Mouse (Mus musculus) limb, embryonic 14.5 days (tissue): ENCODE results near the gene Cul9. TPM values are rescaled to one million over a fixed set of nuclear protein-coding genes. Genes with fewer than 3 reads are reported as not detected.
A peak's percentile ranks its signal among the peaks of the same experiment; 100 is the strongest.
"Not testable (repeated sequence)": the region's sequence is repeated elsewhere in the genome, so short reads cannot be mapped to it uniquely, and the experiment has no call there.

Experiments
- ATAC-seq: fragments of 200-750 bp; cut with Nextera tagmentation; 2 replicates; pipeline ENCODE4 v1.8.0; 2017; ENCODE audit warnings: low read depth, moderate number of reproducible peaks, moderate TSS enrichment; ENCODE audit not compliant: low FRiP score
- DNase-seq: peaks from one replicate; pipeline ENCODE4 v3.0.0-alpha.2; 2015; ENCODE audit warnings: low spot score
- H3K27ac ChIP-seq: fragments of 300-500 bp; sonication (generic); replicated peaks from 2 replicates; pipeline ENCODE4 v1.5.1; 2014; ENCODE audit warnings: low read depth, mild to moderate bottlenecking, low read length, moderate library complexity, mixed read lengths
- H3K27me3 ChIP-seq: fragments of 300-500 bp; sonication (generic); 2 replicates; pipeline ENCODE4 v1.6.1; 2014; ENCODE audit warnings: low read length, mixed read lengths; ENCODE audit not compliant: control insufficient read depth, insufficient read depth
- H3K36me3 ChIP-seq: fragments of 300-500 bp; sonication (generic); 2 replicates; pipeline ENCODE4 v1.6.1; 2014; ENCODE audit warnings: mild to moderate bottlenecking, low read length, moderate library complexity, mixed read lengths; ENCODE audit not compliant: control insufficient read depth, insufficient read depth
- H3K4me1 ChIP-seq: fragments of 300-500 bp; sonication (generic); 2 replicates; pipeline ENCODE4 v1.6.1; 2014; ENCODE audit warnings: antibody characterized with exemption, low read length, mixed read lengths; ENCODE audit not compliant: control insufficient read depth, insufficient read depth
- H3K4me2 ChIP-seq: fragments of 300-500 bp; sonication (generic); replicated peaks from 2 replicates; pipeline ENCODE4 v1.6.1; 2014; ENCODE audit warnings: low read depth, mild to moderate bottlenecking, low read length, moderate library complexity; ENCODE audit not compliant: severe bottlenecking
- H3K4me3 ChIP-seq: fragments of 300-500 bp; sonication (generic); replicated peaks from 2 replicates; pipeline ENCODE4 v1.5.1; 2014; ENCODE audit warnings: low read length
- H3K9ac ChIP-seq: fragments of 300-500 bp; sonication (generic); 2 replicates; pipeline ENCODE4 v1.6.1; 2014; ENCODE audit warnings: mild to moderate bottlenecking, low read depth, low read length, moderate library complexity; ENCODE audit not compliant: severe bottlenecking
- H3K9me3 ChIP-seq: fragments of 300-500 bp; sonication (generic); 2 replicates; pipeline ENCODE4 v1.6.1; 2016; ENCODE audit warnings: low read length; ENCODE audit not compliant: control insufficient read depth
- POLR2A ChIP-seq: fragments of 200-500 bp; IDR thresholded peaks from 2 replicates; pipeline ENCODE4 v1.8.0; 2012; ENCODE audit warnings: inconsistent platforms, mild to moderate bottlenecking, moderate library complexity, borderline replicate concordance; ENCODE audit not compliant: insufficient read depth, insufficient read length; ENCODE audit errors: extremely low read depth
- WGBS: fragments of 180-500 bp; shearing (Covaris S2); extraction: QIAGEN DNeasy Blood & Tissue Kit; methylation state at CpG from one replicate; pipeline ENCODE4 v1.1.7; 2014; 5-methylcytosine and 5-hydroxymethylcytosine counted together
- polyA plus RNA-seq, 2 experiments: library from polyadenylated mRNA; depleted of rRNA in 1 of 2; stranded (reverse) in 1 of 2; unstranded in 1 of 2; fragments of >200 nt; fragmentation: Nextera tagmentation in 1 of 2; extraction: Ambion mirVana in 1 of 2; gene quantifications; 2 replicates each; pipeline versions ENCODE4 v1.2.1 to v1.2.3; 2012 to 2014

Cul9 gene
- polyA plus RNA-seq, 2 experiments: 6.9 to 21.1 TPM

GRCm38 (mm10) chr17:46503847-46504638, 42.1 kb downstream of the Cul9 start:
- Histone ChIP-seq H3K9ac (peak overlapping the region; percentile 7; the same call in 1 of the 2 replicates), H3K4me2 (no peak overlapping the region), H3K36me3 (peaks cover under 1% of the 10 kb centered on the region; the same call in 1 of the 2 replicates), H3K27me3 (no peaks in the 10 kb centered on the region), H3K9me3 (no peaks in the 10 kb centered on the region), H3K27ac (no peak overlapping the region), H3K4me1 (no peaks in the 10 kb centered on the region), H3K4me3 (no peak overlapping the region)
- WGBS: 73% methylated on average over 14 of the region's 14 CpGs
- DNase-seq: no peak
- ATAC-seq: no peak
- no peak for TF ChIP-seq POLR2A

DNA sequence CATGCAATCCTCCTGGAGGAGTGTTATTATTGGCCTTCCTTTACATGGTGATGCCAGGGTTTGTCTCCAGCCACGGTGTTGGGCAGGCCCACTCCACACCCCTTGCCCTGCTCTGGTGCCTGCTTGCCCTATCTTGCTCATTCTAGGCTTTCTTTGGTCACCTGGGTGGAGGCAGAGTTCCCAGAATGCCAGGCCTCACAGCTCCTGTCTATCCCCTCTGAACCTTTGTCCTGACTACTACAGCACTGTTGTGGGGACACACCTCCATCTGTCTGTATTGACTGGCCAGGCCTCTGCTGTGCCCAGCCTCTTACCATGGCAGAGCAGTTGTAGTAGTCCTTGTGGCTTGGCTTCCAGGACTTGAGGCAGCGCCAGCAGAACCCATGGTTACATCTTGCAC, 43.4 kb downstream of the Cul9 start:
- TF ChIP-seq POLR2A: no peak
- ATAC-seq: no peak
- WGBS: 100% methylated on average over 2 of the region's 2 CpGs
- no peak for DNase-seq
- no peak overlapping the region for H3K4me2 ChIP-seq
- H3K27ac ChIP-seq: no peak overlapping the region
- no peak overlapping the region for H3K9ac ChIP-seq
- H3K4me3 ChIP-seq: no peak overlapping the region
- H3K4me1 ChIP-seq: no peaks in the 10 kb centered on the region
- no peaks in the 10 kb centered on the region for H3K9me3 ChIP-seq
- H3K27me3 ChIP-seq: no peaks in the 10 kb centered on the region
- H3K36me3 ChIP-seq: peaks cover 3% of the 10 kb centered on the region; the same call in 1 of the 2 replicates

- DNase-seq (no peak), ATAC-seq (no peak)
- Histone ChIP-seq H3K27me3 (no peaks in the 10 kb centered on the region), H3K36me3 (peaks cover 3% of the 10 kb centered on the region; the same call in 1 of the 2 replicates), H3K27ac (no peak overlapping the region), H3K4me2 (no peak overlapping the region), H3K9ac (no peak overlapping the region), H3K9me3 (no peaks in the 10 kb centered on the region), H3K4me3 (no peak overlapping the region), H3K4me1 (peaks cover 6% of the 10 kb centered on the region)
- WGBS: 77% methylated on average over 8 of the region's 8 CpGs
- TF ChIP-seq POLR2A: no peak
Measured at GRCm38 (mm10) chr17:46497956-46498355, 48.2 kb downstream of the Cul9 start.

- no peak within 1 kb of the TSS for H3K27ac ChIP-seq
- H3K4me1 ChIP-seq: peaks cover 6% of the 10 kb centered on the region
- H3K9me3 ChIP-seq: no peaks in the 10 kb centered on the region
- H3K27me3 ChIP-seq: no peaks in the 10 kb centered on the region
- H3K36me3 ChIP-seq: peaks cover 3% of the 10 kb centered on the region; the same call in 1 of the 2 replicates
- peak; percentile 83 for DNase-seq
- H3K4me2 ChIP-seq: peak within 1 kb of the TSS; percentile 85
- peak within 1 kb of the TSS; percentile 64 for H3K9ac ChIP-seq
- whole genome bisulfite sequencing: 0% methylated on average over 42 of the region's 44 CpGs
- H3K4me3 ChIP-seq: peak within 1 kb of the TSS; percentile 55
- ATAC-seq: peak; percentile 93
- peak; percentile 83; the same call in 1 of the 2 replicates for TF ChIP-seq POLR2A
Measured at GRCm38 (mm10) chr17:46496623-46497434, 49.4 kb downstream of the Cul9 start, which contains the start of gene Dnph1. Gene Dnph1, plus strand, starts transcription at chr17:46496711.

DNA sequence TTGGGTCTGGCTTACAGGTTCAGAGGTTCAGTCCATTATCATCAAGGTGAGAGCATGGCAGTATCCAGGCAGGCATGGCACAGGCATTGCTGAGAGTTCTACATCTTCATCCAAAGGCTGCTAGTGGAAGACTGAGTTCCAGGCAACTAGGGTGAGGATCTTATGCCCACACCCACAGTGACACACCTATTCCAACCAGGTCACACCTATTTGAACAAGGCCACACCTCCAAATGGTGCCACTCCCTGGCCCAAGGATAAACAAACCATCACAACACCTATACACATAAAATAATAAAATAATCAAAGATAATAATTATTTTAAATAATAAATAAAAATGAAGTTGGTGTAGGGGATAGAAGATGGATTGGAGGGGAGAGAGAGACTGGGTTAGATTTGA, 50.1 kb downstream of the Cul9 start:
- H3K9me3 ChIP-seq, H3K4me2 ChIP-seq, ATAC-seq, H3K36me3 ChIP-seq, H3K27me3 ChIP-seq, DNase-seq, H3K27ac ChIP-seq, H3K4me1 ChIP-seq, H3K9ac ChIP-seq, H3K4me3 ChIP-seq: not testable (repeated sequence)
